Mouse (Mus musculus) left cerebral cortex, postnatal 4 days (tissue): ENCODE results near the gene Gm28038. TPM values are rescaled to one million over a fixed set of nuclear protein-coding genes. Genes with fewer than 3 reads are reported as not detected.

Experiments
- DNase-seq: peaks from one replicate; pipeline ENCODE4 v3.0.0-alpha.2; 2022
- intact Hi-C: fragments of 180-260 bp; cut with DNase I; formaldehyde crosslinking; loops from one replicate; pipeline ENCODE4 v1.15.1; 2025
- total RNA-seq, 2 experiments: library from RNA; stranded (reverse); gene quantifications; 2 replicates each; pipeline ENCODE4 v1.2.3; 2021

Gene Gm28038
- total RNA-seq, 2 experiments from 2014 or later: not detected

DNA sequence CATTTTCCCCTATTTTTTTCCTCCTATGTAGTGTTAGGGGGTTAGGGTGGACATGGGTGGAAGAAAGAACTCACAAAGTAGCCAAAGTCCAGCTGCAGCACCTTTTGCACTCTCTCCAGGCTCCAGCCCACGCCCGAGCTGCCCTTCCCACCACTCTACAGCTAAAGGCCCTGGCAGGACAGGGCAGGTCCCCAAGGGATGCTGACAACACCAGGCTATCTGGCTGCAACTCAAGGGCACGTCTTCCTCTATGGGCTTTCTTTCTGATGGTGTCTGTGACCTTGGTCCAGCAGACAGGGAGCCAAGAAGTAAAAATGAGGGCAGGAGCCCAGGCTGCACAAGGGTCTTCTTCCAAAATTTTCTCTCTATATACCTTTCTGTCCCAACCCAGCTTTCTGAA, 808 bp downstream of the Gm28038 start:
- intact Hi-C loops: no loop called here
- DNase-seq: no peak

DNA sequence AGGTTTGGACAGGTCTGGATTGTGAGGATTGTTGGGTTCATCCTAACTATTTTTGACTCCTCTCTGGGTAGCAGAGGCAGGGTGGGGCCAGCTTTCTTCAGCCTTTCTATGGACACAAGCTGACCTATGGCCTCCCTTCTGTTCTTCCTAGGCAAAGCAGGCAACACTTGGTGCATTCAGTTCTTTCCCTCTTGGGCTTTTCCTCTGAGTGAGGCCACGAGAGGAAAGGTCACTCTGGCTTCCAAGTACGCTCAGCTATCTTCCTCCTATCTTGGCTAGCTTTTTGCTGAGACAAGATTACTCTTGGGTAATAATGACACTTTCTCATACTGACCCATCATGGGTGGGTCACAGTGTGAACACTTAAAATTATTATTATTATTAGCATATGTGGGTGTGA, 2.4 kb downstream of the Gm28038 start:
- DNase-seq: no peak
- intact Hi-C loops: no loop called here

DNA sequence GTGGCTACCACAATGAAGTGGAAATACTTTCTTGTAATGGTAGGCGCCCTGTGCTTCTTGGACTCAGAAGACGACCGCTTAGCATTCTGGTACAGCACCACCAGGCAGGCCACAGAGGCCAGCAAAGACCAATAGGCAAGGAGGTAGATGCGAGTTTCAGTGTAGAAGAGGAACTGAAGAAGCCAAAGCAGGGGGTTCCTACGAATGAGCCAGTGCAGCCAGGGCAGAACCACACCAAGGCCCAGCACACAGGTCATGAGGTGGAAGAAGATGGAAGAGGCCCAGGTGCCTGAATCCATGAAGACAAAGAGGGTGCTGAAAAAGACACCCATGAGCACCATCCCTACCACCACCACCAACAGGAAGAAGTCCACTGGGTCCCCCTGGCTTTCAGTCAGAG, 4.2 kb downstream of the Gm28038 start:
- intact Hi-C loops: no loop called here
- no peak for DNase-seq

DNA sequence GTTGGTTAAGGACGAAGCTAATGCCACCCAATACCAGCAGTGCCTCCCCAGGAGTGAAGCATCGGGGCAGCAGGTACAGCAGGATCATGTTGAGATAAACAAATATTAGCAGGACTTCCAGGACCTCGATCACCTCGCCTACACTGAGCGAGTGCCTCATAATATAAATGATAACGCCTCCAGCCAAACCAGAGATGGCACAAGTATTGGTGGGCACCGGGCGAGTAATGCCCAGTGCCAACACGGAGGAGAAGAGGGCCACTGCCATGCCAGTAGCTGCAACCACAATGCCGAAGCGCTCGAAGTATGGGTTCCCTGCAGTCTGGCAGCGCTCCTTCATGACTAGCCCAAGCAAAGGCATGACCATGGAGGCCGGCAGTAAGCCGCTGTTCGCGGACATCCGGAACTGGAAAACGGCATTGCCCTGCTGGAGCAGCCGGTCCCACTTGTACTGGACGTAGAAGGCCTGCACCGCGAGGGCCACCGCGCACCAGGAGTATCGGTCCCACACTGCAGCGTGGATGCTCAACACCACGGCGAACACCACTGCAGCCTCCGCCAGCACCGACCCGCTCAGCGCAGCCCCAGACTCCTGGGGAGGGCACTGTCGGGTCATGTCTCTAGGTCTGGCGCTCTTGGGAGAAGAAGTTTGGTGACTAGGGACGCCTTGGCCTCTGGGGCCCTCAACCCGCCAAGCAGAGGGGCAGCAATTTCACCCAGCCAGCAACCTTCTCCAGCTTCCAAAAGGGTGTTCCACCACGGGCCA, 4.8 kb downstream of the Gm28038 start:
- intact Hi-C loops: no loop called here

DNA sequence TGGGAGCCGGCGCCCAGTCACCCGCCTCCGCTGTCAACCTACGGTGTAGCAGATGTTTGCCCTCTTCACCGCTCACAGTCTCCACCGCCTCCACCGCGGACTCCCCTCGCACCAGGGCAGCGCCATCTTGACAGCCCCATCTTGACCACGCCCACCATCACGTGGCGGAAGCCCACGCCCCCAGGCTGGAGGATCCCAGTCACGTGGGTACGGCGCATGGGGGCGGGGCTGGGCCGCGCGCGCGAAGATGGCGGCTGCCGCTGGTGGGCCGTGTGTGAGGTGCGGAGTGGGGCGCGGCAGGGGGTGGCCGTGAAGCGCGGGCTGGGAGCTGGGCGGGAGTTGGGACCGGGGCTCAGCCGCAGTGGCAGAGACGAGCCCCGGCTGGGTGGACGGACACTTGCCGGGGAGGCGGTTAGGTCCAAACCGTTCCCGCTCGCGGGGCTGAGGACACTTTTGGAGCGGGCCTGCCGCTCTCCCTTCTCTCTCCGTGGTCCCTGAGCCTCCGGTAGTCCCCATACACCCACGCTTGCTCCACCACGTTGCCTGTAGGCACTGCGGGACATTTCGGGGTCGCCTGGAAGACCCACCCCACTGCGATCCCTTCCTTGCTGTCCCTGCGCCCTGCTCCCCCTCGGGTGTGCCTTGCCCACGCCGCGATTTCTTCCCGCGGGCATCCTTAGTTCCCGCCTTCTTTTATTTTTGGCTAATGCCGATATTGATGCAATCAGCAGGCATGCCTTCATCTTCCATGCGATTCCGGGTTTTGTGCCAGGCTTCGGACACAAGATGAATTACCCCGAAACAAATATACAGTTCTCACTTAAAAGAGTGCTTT, 5.6 kb downstream of the Gm28038 start, which contains the start of the genes Dolk and Nup188:
TSS of gene Dolk (minus strand) at position 143 of the 835 bp plus-strand sequence.
TSS of gene Nup188 (plus strand) at position 206 of the 835 bp plus-strand sequence.
- intact Hi-C loops: no loop called here
- peak; percentile 99 for DNase-seq

More for the DNA sequence above, 4.8 kb downstream of the Gm28038 start:
- DNase-seq: no peak

DNA sequence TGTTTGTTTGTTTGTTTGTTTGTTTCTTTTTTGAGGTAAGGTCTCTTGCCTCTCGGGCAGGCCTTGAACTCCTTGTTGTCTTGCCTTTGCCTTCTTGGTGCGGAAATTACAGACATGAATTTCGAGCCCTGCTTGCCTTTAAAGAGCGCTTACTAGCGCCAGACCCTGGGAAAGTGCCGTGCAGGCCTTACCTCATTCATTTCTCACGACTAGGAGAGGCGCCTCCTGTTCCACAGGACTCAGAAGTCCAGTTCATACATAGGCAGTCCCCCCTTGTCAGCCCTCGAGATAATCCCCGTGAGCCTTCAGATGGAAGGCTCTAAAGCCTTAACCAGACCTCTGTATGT, 6.2 kb downstream of the Gm28038 start:
- intact Hi-C loops: no loop called here
- peak; percentile 21 for DNase-seq

DNA sequence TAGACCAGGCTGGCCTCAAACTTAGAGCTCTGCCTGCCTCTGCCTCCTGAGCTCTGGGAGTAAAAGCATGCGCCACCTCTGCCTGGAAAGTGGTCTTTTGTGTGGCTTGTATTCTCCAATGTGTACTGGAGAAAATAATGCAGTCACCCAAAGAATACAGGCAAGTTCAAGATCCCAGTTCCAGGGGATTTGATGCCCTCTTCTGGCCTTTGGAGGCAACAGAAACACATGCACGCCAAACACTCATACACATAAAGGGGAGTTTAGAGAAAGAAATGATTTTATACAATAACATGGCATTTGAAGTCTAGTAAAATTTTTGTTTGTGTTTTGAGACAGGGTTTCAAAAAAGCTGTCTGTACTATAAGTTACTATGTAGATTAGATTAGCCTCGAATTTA, 18.7 kb downstream of the Gm28038 start:
- intact Hi-C loops: no loop called here
- no peak for DNase-seq

DNA sequence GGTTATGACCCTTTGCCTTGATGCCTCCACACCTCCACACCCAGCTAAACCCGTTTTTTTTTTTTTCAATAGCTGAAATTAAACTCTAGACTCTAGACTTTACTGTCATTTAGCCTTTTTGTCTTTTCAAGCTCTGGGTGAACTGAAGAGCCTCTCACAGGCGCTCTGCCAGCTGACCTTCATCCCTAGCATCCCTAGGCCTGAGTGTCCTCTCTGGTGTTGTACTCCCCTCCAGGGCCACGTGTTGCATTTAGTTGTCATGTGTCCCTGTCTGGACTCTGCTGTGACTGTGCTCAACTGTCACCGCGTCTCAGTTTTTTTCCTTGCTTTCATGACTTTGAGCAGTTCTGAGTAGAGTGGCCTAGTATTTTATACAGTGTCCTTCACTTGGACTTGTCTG, 19.1 kb downstream of the Gm28038 start:
- intact Hi-C loops: loop anchor here (10.0 kb wide), 1 partner anchor 365 kb away; the partner anchor contains the start of gene Gle1
- DNase-seq: no peak

DNA sequence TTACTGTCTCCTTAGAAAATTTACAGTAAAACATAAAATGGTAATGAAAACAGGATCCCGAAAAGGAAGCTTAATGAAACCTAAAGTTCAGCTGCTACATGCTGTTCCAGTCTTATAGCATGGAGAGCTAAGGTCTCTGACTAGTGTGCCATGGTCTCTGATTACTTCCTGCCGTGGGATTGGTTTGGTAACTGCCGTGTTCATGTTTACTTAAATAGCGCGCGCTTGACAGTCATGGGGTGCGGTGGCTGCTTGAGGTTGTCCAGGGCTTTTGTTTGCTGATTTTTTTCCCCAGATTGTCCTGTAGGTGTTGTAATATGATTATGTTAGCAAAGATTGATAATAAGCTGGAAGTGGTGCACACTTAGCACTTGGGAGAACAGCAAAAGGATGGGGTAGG, 25.2 kb downstream of the Gm28038 start:
- intact Hi-C loops: loop anchor here (10.0 kb wide), 1 partner anchor 371 kb away; the partner anchor contains the start of gene Gle1

DNA sequence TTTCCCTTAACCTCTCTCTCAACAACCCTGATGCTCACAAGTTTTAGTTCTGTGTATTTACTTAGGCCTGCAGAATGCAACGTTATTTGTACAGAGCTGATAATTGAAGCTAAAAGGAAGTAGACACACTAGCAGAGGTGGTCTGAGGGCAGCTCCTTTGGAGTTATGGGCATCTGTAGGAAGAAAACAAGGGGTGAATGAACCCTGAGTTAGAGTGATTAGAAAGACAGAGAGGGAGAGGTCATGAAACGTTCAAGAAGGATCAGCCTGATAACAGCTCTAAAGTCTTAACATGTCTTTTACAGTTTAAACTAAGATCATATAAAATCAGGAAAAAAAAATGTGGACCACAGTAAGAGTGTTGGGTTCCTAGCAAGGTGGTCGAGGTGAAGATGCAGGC, 28.5 kb downstream of the Gm28038 start:
- no peak for DNase-seq
- intact Hi-C loops: loop anchor here (10.0 kb wide), 1 partner anchor 375 kb away; the partner anchor contains the start of gene Gle1

More for the DNA sequence above, 25.2 kb downstream of the Gm28038 start:
- DNase-seq: no peak

DNA sequence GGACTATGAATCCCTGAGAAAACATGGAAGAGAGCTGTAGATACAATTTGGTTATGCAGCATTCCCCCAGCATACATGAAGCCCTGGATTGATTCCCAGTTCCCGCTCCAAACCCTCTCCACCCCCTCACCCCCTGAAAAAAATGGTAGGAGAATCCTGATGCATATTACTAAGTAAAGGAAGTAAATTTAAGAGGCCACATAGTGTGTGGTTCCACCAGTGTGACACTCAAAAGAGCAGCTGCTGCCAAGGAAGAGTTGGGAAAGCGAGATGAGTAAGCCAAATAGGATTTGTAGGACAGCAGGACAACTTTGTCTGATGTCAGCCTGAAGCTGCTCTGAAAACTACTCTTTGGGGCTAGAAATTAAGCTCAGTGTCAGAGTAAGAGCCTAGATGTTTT, 30.6 kb downstream of the Gm28038 start:
- no peak for DNase-seq
- intact Hi-C loops: loop anchor here (10.0 kb wide), 1 partner anchor 317 kb away; no protein-coding TSS in a partner anchor

DNA sequence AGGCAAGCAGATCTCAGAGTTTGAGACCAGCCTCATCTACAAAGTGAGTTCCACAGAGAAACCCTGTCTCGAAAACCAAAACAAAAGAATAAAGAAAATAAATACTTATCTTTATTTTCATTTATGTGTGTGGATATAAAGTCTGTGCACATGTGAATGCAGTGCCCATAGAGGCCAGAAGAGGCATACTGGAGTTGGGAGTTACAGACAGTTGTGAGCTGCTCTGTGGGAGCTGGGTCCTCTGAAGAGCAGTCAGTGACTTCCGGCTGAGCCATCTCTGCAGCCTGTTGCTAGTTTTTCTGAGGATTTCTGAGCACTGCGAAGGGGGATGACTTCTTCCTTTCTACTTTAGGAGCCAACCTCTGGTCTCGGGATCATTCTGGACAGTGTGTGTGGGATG, 35.3 kb downstream of the Gm28038 start:
- no peak for DNase-seq
- intact Hi-C loops: loop anchor here (10.0 kb wide), 1 partner anchor 321 kb away; no protein-coding TSS in a partner anchor

DNA sequence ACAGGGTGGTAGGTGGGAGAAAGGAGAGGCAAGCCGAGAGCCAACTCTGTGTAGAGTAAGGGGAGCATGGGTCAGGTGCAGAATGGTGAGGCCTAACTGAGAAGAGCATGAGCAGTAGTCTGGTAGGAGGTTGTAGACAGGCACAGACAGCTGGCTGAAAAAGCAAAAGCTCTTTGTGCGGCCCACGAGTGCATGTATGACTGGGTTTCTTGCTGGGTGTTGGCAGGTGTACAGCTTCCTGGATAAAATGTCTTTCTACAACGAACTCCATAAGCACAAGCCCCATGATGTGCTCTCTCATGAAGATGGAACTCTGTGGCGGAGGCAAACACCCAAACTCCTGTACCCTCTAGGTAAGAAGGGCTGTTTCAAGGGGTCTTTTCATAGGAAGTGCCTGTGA, 36.1 kb downstream of the Gm28038 start:
- intact Hi-C loops: loop anchor here (10.0 kb wide), 1 partner anchor 322 kb away; no protein-coding TSS in a partner anchor
- no peak for DNase-seq

DNA sequence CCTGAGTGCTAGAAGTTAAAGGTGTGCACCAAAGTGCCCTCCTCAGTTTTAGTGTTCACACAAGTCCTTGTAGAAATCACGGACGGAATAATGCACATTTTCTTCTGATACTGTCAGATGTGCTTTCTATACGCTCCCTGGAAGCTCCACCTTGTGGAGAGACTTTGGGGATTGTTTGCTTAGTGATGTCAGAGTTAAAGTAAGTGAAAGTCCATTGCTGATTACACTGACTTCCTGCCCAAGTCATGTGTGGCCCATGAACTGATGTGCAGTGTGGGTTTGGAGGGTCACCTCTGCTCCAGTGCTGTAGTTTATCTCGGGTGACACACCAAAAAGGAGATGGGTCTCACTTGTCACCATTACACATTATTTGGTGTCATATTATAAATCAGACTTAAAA, 38.4 kb downstream of the Gm28038 start:
- DNase-seq: no peak
- intact Hi-C loops: loop anchor here (10.0 kb wide), 1 partner anchor 324 kb away; no protein-coding TSS in a partner anchor

DNA sequence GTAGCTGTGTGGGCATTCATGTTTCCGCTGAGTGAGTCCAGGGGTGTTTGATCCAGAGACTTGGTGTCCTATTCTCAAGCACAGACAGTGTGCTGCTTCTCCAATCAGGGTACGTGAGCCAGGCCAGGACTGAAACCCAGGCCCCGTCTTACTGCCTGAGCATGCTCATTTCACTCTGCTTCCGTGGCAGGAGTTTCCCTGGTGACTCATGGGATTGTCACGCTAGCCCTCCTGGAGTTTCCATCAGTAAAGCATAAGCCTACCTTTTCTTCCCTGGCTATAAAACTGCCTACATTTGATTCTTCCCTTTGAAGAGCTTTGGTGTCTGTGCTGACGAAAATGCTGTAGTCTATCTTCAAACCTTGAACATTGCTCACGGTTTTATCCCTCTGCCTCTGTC, 42.3 kb downstream of the Gm28038 start:
- no peak for DNase-seq
- intact Hi-C loops: loop anchor here (10.0 kb wide), 1 partner anchor 1682 kb away; no protein-coding TSS in a partner anchor

DNA sequence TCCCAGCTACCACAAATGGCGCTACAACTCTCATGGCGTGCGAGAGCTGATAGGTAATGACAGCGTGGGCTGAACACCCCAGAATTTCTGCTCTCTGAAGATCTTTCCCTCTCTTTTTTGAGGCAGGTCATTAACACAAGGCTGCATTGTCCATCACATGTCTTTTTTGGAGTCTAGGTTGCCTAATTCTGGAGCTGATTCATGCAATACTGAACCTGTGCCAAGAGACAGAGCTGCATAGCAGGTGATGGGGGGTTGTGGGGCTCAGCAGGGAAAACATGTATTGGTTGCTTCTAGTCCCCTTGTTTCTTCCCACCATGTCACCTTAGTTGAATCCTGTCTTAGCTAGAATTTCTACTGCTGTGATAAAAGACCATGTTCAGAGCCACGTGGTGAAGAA, 44.5 kb downstream of the Gm28038 start:
- no peak for DNase-seq
- intact Hi-C loops: loop anchor here (10.0 kb wide), 1 partner anchor 1680 kb away; no protein-coding TSS in a partner anchor

DNA sequence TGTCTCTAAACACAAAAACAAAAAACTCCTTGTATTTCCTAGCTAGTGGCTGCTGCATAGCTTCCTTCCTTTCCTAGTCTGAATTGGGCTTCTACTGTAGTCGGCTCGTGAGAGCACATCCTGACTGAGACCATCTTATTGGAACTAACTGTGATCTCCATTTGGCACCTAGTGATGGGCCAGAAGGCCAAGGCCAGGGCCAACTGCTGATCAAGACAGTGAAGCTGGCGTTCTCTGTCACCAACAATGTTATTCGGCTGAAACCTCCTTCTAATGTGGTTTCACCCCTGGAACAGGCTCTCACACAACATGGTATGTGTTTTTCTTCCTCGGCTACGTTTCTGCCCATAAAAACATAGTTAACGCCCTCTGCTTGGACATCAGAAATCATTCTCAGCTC, 46.4 kb downstream of the Gm28038 start:
- intact Hi-C loops: loop anchor here (10.0 kb wide), 1 partner anchor 1678 kb away; no protein-coding TSS in a partner anchor
- no peak for DNase-seq

DNA sequence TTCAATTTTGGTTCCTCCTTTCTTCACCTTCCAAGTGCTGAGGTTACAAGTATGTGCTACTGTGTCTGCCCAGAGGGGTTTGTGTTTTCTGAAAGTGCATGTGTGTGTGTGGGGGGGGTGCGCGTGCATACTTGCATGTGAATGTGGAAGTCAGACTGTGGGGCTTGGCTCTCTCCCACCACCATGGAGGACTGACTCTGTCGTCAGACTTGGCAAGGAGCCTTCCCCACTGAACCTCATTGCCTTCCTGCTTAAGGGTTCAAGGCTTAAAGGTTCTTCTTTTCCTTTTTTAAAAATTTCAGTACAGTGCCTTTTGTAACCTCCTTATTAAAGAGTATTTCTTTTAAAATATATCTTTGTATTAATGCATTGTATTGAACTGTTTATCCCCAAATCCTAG, 47.9 kb downstream of the Gm28038 start:
- DNase-seq: no peak
- intact Hi-C loops: loop anchor here (10.0 kb wide), 1 partner anchor 1676 kb away; no protein-coding TSS in a partner anchor

DNA sequence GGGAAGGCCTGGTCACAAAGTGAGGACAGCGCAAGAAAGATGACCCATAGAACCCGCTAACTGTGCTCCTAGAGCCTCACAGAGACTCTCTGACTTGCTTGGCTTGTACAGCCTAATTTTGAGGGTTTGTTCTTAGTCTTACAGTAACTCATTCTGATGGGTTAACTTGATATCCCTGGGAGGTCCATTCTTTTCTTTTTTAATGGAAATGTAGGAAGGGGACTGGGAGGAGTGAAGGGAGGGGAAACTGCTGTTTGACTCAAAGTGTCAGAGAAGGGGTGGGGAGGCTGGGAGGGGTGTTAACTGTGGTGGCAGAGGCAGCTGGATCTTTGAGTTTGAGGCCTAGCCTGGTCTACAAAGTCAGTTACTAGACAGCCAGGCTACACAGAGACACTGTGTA, 54.5 kb downstream of the Gm28038 start:
- intact Hi-C loops: loop anchor here (10.0 kb wide), 1 partner anchor 311 kb away; no protein-coding TSS in a partner anchor
- no peak for DNase-seq

DNA sequence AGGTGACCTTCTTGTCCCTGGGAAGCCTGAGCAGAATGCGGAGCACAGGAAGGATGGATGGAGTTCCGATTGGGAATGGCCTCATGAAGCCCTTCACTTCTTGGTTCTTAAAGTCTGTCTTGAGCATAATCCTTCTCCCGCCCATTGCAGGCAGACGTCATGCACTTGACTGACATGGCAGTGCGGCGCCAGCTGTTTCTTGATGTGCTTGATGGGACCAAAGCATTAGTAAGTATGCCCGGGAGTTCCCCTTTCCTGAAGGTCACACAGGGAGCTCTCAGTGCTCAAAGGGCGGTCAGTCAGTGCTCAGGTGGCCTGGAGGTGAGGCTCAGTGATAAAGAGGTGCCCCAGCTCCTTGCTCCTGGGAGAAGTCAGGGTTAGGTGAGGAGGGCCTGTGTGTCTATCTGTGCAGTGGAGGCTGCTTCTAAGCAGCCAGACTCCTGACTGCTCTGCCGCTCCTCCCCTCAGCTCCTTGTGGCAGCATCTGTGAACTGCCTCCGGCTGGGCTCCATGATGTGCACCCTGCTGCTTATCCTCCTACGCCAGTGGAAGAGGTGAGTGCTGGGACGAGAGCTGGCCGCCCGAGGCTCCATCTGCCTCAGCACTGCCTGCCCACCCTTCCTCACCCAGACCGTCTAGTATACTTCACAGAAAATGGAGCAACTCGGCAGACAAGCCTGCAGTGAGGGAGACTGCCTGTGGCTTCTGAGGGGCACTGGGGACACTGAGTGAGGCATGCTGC, 55.5 kb downstream of the Gm28038 start:
- intact Hi-C loops: loop anchor here (10.0 kb wide), 1 partner anchor 312 kb away; no protein-coding TSS in a partner anchor
- no peak for DNase-seq
